Mouse (Mus musculus): Measurements from ENCODE around the gene Pdk2.
"Not testable (repeated sequence)": the region's sequence is repeated elsewhere in the genome, so short reads cannot be mapped to it uniquely, and the experiment has no call there.

Gene Pdk2

GRCm38 (mm10) chr11:95026849-95027248, 14.3 kb downstream of the Pdk2 start:
- no peak for DNase-seq (ENCODE audit: low spot score in 2 of 2)

GRCm38 (mm10) chr11:95026090-95026542, 15.0 kb downstream of the Pdk2 start:
- no peak for DNase-seq (ENCODE audit: low spot score in 2 of 2)

- no peak for DNase-seq (ENCODE audit: low spot score in 2 of 2)
These were observed 15.7 kb downstream of the Pdk2 start for GRCm38 (mm10) chr11:95025227-95026012.

- DNase-seq (ENCODE audit: low spot score in 2 of 2) = no peak
These were observed 16.5 kb downstream of the Pdk2 start for GRCm38 (mm10) chr11:95024439-95025184.

GRCm38 (mm10) chr11:95023481-95023880, 17.7 kb downstream of the Pdk2 start:
- DNase-seq (ENCODE audit: low spot score in 2 of 2) = no peak

- DNase-seq (ENCODE audit: low spot score in 2 of 2) = no peak
These were observed 18.7 kb downstream of the Pdk2 start for GRCm38 (mm10) chr11:95022237-95022992.

- DNase-seq (ENCODE audit: low spot score in 2 of 2) = no peak
These were observed 25.7 kb downstream of the Pdk2 start for GRCm38 (mm10) chr11:95015484-95015883.

- DNase-seq (ENCODE audit: low spot score in 2 of 2) = no peak
These were observed 28.7 kb downstream of the Pdk2 start for GRCm38 (mm10) chr11:95012487-95012886.

- no peak for DNase-seq (ENCODE audit: low spot score in 2 of 2)
These were observed 29.1 kb downstream of the Pdk2 start for GRCm38 (mm10) chr11:95012075-95012474.

- DNase-seq (ENCODE audit: low spot score in 2 of 2) = no peak
These were observed 29.7 kb downstream of the Pdk2 start for GRCm38 (mm10) chr11:95011416-95011815.

- DNase-seq (ENCODE audit: low spot score in 2 of 2) = not testable (repeated sequence)
These were observed 30.2 kb downstream of the Pdk2 start for GRCm38 (mm10) chr11:95010841-95011403.

GRCm38 (mm10) chr11:95010141-95010739, 30.9 kb downstream of the Pdk2 start:
- no peak for DNase-seq (ENCODE audit: low spot score in 2 of 2)

GRCm38 (mm10) chr11:95009629-95010014, 31.5 kb downstream of the Pdk2 start, which contains the start of gene Samd14:
Gene Samd14, plus strand, starts transcription at chr11:95009879.
- DNase-seq (ENCODE audit: low spot score in 2 of 2) = peak; percentile 61 to 62

GRCm38 (mm10) chr11:95008661-95009628, 32.2 kb downstream of the Pdk2 start:
- no peak for DNase-seq (ENCODE audit: low spot score in 2 of 2)

- DNase-seq (ENCODE audit: low spot score in 2 of 2) = no peak
These were observed 33.7 kb downstream of the Pdk2 start for GRCm38 (mm10) chr11:95007418-95007817.

- peak in 1 of 2 experiments; percentile 71 for DNase-seq (ENCODE audit: low spot score in 2 of 2)
These were observed 34.5 kb downstream of the Pdk2 start for GRCm38 (mm10) chr11:95006525-95007219.

GRCm38 (mm10) chr11:95006038-95006437, 35.1 kb downstream of the Pdk2 start:
- no peak for DNase-seq (ENCODE audit: low spot score in 2 of 2)

- no peak for DNase-seq (ENCODE audit: low spot score in 2 of 2)
These were observed 36.3 kb downstream of the Pdk2 start for GRCm38 (mm10) chr11:95004937-95005198.

GRCm38 (mm10) chr11:95004136-95004936, 36.8 kb downstream of the Pdk2 start:
- no peak for DNase-seq (ENCODE audit: low spot score in 2 of 2)
